In the genomic region with DNA sequence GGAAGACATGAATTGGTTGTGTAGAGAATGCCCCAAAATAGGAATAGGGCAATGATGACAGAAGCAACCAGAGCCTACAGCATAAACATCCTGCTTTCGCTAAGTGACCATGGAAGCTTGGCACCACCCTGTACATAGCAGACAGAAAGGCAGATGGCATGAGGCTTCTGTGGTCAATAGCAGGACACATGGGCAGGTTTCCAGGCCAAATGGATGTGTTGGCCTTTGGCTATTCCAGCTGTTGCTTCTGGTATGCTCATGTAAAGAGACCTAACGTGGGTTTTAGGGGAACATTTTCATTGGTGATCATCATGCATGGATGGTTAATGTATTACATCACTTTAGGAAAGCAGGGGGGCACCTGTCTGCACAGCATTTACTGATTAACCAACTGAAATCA, we compare ENCODE assay signal across 25 mouse cellular contexts.
DNase-seq lines count a peak whose midpoint lies in the region; ATAC-seq and TF ChIP-seq lines count a peak whose summit lies in the region.
"Had no signal": no experiment of that assay in that cellular context is flagged by ENCODE, and none has a peak within 500 bp of the region (broad histone marks: within the 10 kb centered on the region; RNA-seq: fewer than 3 reads in every experiment).

No protein-coding gene starts in this region.

- H3K27me3 ChIP-seq in C2C12 (ENCODE audit: control insufficient read depth, insufficient read depth, insufficient read length), result no peaks in the 10 kb centered on the region
- H3K27me3 ChIP-seq: embryonic facial prominence, embryonic 15.5 days; hindbrain, embryonic 13.5 days had no signal

- no peak for TF ChIP-seq CTCF in left cerebral cortex, adult 2 months (IDR thresholded peaks at IDR 0.05)
- no peak for TF ChIP-seq CTCF in C2C12 (IDR thresholded peaks at IDR 0.05; ENCODE audit: control insufficient read depth, insufficient read depth, insufficient read length)

- H3ac ChIP-seq in C2C12 (ENCODE audit: control insufficient read depth, insufficient read length, low read depth), result no peak overlapping the region

- no peak overlapping the region for H3K27ac ChIP-seq in left cerebral cortex, adult 2 months
- H3K27ac ChIP-seq: embryonic facial prominence, embryonic 15.5 days; hindbrain, embryonic 13.5 days had no signal

- H3K36me3 ChIP-seq in C2C12 (ENCODE audit: control insufficient read depth, insufficient read depth), result no peaks in the 10 kb centered on the region
- H3K36me3 ChIP-seq: embryonic facial prominence, embryonic 15.5 days; hindbrain, embryonic 13.5 days had no signal

- intact Hi-C loops in gastrocnemius, postnatal 14 days (cut with DNase I; ENCODE audit: low total_unique reads), result no loop called here
- intact Hi-C loops in gastrocnemius, postnatal 36 days (cut with DNase I), result no loop called here
- intact Hi-C loops in left cerebral cortex, postnatal 4 days (cut with DNase I), result no loop called here
- intact Hi-C loops in left cerebral cortex, adult 2 months (cut with DNase I), result no loop called here

- no peaks in the 10 kb centered on the region for H3K79me3 ChIP-seq in C2C12 (ENCODE audit: low read depth)

- no peak for ATAC-seq in cerebellum, adult (ENCODE audit: insufficient number of reproducible peaks, low FRiP score, low TSS enrichment)
- ATAC-seq: CD4-positive, CD25-positive, alpha-beta regulatory T cell, adult 4 months; forebrain, embryonic 14.5 days; forebrain, postnatal 0 days; hindbrain, embryonic 16.5 days; inflammation-experienced regulatory T-cells, adult 6 months; intestine, embryonic 16.5 days had no signal

- H3K4me3 ChIP-seq in left cerebral cortex, adult 2 months, result no peak overlapping the region
- no peak overlapping the region for H3K4me3 ChIP-seq in C2C12 (ENCODE audit: insufficient read depth, poor library complexity, severe bottlenecking)
- H3K4me3 ChIP-seq: embryonic facial prominence, embryonic 15.5 days; hindbrain, embryonic 13.5 days had no signal

- peak; percentile 61 to 72 for DNase-seq in cerebellum, postnatal 14 days
- DNase-seq in gastrocnemius, postnatal 14 days, result peak; percentile 8
- DNase-seq in gastrocnemius, postnatal 36 days, result no peak
- peak; percentile 42 for DNase-seq in left cerebral cortex, postnatal 4 days
- DNase-seq in left cerebral cortex, adult 2 months (ENCODE audit: extremely low spot score in 1 of 2, low spot score in 2 of 2), result no peak
- DNase-seq: adrenal gland, adult 2 months; adrenal gland, postnatal 14 days; B cell, adult 2 months; cerebellum, adult 11-12 months; cerebellum, adult 9-10 months; cerebellum, postnatal 36 days; embryo, embryonic 11 days; forebrain, postnatal 0 days; gastrocnemius, postnatal 25 days; heart, adult 11 months; kidney, adult 18-20 months had no signal

- no peaks in the 10 kb centered on the region for H3K79me2 ChIP-seq in C2C12 (ENCODE audit: control insufficient read depth, insufficient read depth)

TF ChIP-seq in C2C12, 6 proteins besides CTCF, POLR2A, EP300 and RAD21:
- peak; percentile 67 for TF ChIP-seq MYOD1 (IDR thresholded peaks at IDR 0.05; ENCODE audit: control insufficient read depth, insufficient read length, low read depth)
- no peak for TF ChIP-seq MAX (IDR thresholded peaks at IDR 0.05)

Comparison
In these comparisons a context has a peak if more than half of its experiments do, and no peak if none do; other contexts are left out.
1. DNase-seq: peak in cerebellum, postnatal 14 days (2 of 2), gastrocnemius, postnatal 14 days (single experiment) and left cerebral cortex, postnatal 4 days (single experiment); none in gastrocnemius, postnatal 36 days (0 of 2) and left cerebral cortex, adult 2 months (0 of 2).